Mouse (Mus musculus): ENCODE measurements around the gene Proser3. TPM values are rescaled to one million over a fixed set of nuclear protein-coding genes. Genes with fewer than 3 reads are reported as not detected.

Proser3 gene
- polyA plus RNA-seq, 1 experiment from 2014 or later = 13.5 TPM

DNA sequence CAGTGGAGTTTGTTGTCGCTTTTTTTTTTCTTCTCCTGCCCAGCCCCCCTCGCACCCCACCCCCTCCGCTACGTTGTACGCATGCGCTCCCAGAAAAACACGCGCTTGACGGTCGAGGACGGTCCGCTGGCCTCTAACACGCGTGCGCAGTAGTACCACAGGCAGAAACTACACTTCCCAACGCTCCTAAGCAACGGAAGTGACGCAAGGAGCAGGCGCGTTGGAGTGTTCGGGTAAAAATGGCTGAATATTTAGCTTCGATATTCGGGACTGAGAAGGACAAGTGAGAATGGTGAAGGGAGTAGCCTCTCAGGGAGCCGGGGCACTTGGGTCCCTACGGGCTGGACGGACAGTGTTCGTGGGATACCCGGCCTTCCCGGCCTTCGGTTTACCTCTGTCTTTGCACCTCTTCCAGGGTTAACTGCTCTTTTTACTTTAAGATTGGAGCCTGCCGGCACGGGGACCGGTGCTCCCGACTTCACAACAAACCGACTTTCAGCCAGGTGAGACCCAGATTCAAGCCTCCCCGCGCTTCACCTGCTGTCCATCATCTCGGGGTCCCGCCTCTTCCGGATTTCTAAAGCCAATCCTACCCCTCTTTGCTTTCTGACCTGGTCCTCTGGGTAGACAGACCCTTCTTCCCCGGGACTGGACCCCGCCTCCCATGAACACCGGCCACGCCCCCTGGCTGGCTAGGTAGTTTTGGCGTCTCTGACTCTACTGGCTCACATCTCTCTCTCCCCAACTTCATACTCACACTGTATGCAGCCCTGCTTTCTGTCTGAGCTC is 11.2 kb upstream of the Proser3 start, which contains the start of the genes U2af1l4, Gm49396 and Psenen:
U2af1l4 (plus strand) TSS at position 185 of the 789 bp plus-strand sequence.
Gm49396 (plus strand) TSS at position 228 of the 789 bp plus-strand sequence.
Psenen (minus strand) TSS at position 511 of the 789 bp plus-strand sequence.
- Histone ChIP-seq H3K9ac (replicated peaks; ENCODE audit: low read depth, low read length) (peak within 1 kb of the TSS; percentile 83), H3K4me2 (ENCODE audit: low read length) (peak within 1 kb of the TSS; percentile 71), H3K4me3 (replicated peaks; ENCODE audit: low read length) (peak within 1 kb of the TSS; percentile 86), H3K9me3 (ENCODE audit: control insufficient read depth, low read length) (no peaks in the 10 kb centered on the region), H3K27me3 (replicated peaks; ENCODE audit: control insufficient read depth, insufficient read depth, low read length) (no peaks in the 10 kb centered on the region), H3K36me3 (ENCODE audit: control insufficient read depth, insufficient read depth) (no peaks in the 10 kb centered on the region), H3K27ac (ENCODE audit: low read length) (peak within 1 kb of the TSS; percentile 92), H3K4me1 (replicated peaks; ENCODE audit: control insufficient read depth, insufficient read depth, low read length) (peaks cover 27% of the 10 kb centered on the region)
- WGBS = under 1% methylated on average over 45 of the region's 45 CpGs
- peak; percentile 87 for ATAC-seq

DNA sequence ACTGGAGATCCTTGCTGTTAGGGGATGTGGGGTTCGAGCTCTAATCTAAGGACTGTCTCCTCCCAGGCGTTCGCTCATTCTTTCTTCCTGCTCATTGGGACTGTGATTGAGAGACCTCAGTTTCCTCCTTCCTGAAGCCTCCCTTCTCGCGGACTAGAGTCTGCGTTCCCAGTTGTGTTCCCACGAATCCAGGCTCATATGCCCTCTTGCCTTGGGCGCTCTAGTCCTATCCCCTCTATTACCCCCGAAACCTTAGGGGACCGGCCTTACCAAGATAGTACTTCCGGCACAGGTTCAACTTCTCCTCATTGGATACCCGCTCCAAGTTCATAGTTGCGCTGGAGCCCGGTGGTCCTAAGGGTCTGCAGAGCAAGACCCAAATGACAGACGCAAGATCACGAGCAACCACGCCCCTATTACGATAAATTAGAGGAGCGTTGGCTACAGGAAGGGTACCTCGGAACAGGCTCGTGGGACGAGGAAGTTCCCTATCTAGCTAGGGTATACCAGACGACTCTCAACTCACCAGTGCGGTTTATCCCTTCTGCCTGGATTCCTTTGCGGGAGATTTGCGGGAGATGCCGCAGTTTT is 10.5 kb upstream of the Proser3 start:
- 2% methylated on average over 27 of the region's 27 CpGs for WGBS
- Histone ChIP-seq H3K4me2 (ENCODE audit: low read length) (peak overlapping the region; percentile 71), H3K36me3 (ENCODE audit: control insufficient read depth, insufficient read depth) (0 out of 2 replicates have a peak, but pooled peaks cover under 1% of the 10 kb centered on the region), H3K4me3 (replicated peaks; ENCODE audit: low read length) (peak overlapping the region; percentile 86), H3K9ac (replicated peaks; ENCODE audit: low read depth, low read length) (peak overlapping the region; percentile 53), H3K27me3 (replicated peaks; ENCODE audit: control insufficient read depth, insufficient read depth, low read length) (no peaks in the 10 kb centered on the region), H3K27ac (ENCODE audit: low read length) (peak overlapping the region; percentile 38), H3K9me3 (ENCODE audit: control insufficient read depth, low read length) (no peaks in the 10 kb centered on the region), H3K4me1 (replicated peaks; ENCODE audit: control insufficient read depth, insufficient read depth, low read length) (peaks cover 33% of the 10 kb centered on the region)
- ATAC-seq = no peak

DNA sequence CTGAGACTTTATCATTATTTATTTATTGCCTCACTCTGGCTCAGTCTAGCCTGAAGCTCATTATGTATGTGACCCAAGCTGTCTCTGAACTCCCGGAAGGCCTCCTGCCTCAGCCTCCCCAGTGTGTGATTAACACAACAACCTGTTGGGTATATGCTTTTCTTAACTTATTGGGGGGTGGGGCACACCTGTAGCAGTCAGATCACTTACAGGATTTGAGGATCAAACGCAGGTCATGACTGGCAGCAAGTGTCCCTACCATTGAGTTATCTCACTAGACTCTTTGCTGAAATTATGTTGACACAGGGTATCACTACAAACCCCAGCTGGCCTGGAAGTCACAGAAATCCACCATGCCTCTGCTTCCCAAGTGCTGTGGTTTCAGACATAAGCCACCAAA is 8.2 kb upstream of the Proser3 start:
- Histone ChIP-seq H3K36me3 (ENCODE audit: control insufficient read depth, insufficient read depth) (0 out of 2 replicates have a peak, but pooled peaks cover 15% of the 10 kb centered on the region), H3K4me3 (replicated peaks; ENCODE audit: low read length) (no peak overlapping the region; the same call in 1 of the 2 replicates), H3K4me2 (ENCODE audit: low read length) (no peak overlapping the region), H3K9ac (replicated peaks; ENCODE audit: low read depth, low read length) (no peak overlapping the region), H3K9me3 (ENCODE audit: control insufficient read depth, low read length) (no peaks in the 10 kb centered on the region), H3K27ac (ENCODE audit: low read length) (no peak overlapping the region), H3K4me1 (replicated peaks; ENCODE audit: control insufficient read depth, insufficient read depth, low read length) (peaks cover 33% of the 10 kb centered on the region), H3K27me3 (replicated peaks; ENCODE audit: control insufficient read depth, insufficient read depth, low read length) (no peaks in the 10 kb centered on the region)
- ATAC-seq = no peak
- WGBS = 77% methylated on average over 2 of the region's 2 CpGs

DNA sequence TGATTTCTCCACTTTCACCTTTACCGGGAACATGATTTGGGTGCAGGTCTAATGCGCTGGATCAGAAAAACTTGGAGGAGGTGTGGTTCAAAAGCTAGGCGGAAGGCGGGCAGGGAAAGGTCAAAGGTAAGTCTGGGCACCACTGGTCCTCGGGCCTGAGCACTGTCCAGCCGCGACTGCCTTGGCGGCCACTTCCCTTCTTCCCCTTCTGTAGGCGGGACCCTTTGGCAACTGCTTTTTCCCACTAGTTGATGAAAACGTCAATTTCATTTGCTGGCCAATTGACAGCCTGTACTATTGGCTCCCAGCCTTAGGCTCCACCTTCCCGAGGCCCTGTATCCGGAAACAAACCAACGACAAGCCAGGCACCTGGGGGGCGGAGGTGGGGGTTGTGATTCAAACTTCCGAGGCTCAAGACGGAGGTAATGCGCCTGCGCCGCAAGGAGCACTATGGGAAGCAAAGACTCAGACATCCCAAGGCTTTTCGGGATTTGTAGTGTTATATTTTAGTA is 7.4 kb upstream of the Proser3 start, which contains the start of gene Lin37:
Lin37 (minus strand) TSS at position 396 of the 512 bp plus-strand sequence.
- WGBS = under 1% methylated on average over 20 of the region's 20 CpGs
- 0 out of 2 replicates have a peak, but pooled peaks cover 15% of the 10 kb centered on the region for H3K36me3 ChIP-seq (ENCODE audit: control insufficient read depth, insufficient read depth)
- peak within 1 kb of the TSS; percentile 67 for H3K9ac ChIP-seq (replicated peaks; ENCODE audit: low read depth, low read length)
- no peaks in the 10 kb centered on the region for H3K27me3 ChIP-seq (replicated peaks; ENCODE audit: control insufficient read depth, insufficient read depth, low read length)
- peak within 1 kb of the TSS; percentile 16; the same call in 1 of the 2 replicates for H3K27ac ChIP-seq (ENCODE audit: low read length)
- peak within 1 kb of the TSS; percentile 82 for H3K4me2 ChIP-seq (ENCODE audit: low read length)
- peak within 1 kb of the TSS; percentile 60 for H3K4me3 ChIP-seq (replicated peaks; ENCODE audit: low read length)
- ATAC-seq = peak; percentile 89
- no peaks in the 10 kb centered on the region for H3K9me3 ChIP-seq (ENCODE audit: control insufficient read depth, low read length)
- peaks cover 32% of the 10 kb centered on the region for H3K4me1 ChIP-seq (replicated peaks; ENCODE audit: control insufficient read depth, insufficient read depth, low read length)

DNA sequence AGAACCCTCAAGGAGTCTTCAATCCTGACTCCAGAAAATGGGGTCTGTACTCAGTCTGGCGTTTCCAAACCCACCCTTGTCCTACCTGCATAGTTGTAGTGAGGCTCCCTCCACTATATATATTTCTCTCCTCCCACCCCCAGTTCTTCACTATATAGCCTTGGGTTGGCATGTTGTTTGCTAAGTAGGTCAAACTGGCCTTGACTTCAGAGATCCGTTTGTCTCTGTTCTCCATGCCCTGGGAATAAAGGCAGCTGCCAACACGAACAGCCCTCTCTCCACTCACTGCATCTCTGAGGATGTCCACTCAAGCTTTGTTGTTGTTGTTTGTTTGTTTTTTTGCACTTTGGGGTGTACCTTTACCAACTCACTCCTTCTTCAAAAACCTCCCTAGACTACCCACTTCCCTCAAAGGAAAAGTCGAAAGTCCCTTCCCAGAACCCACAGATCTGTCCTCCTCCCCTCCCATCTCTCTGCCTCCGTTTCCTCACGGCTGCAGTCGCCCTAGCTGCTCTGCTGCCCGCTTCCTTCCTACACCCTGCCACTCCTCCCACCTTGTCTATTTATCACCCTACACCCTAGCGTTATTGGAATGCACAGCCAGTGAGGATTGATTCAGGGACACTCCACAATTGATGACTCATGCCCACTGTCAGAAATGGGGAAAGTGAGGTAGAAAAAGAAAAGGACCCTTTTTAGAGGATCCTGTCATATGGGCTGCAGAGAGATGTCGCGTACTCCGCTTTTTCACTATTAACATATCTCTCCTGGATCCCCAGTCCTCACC is 6.8 kb upstream of the Proser3 start:
- Histone ChIP-seq H3K4me3 (replicated peaks; ENCODE audit: low read length) (peak overlapping the region; percentile 60), H3K9ac (replicated peaks; ENCODE audit: low read depth, low read length) (peak overlapping the region; percentile 67), H3K4me1 (replicated peaks; ENCODE audit: control insufficient read depth, insufficient read depth, low read length) (peaks cover 26% of the 10 kb centered on the region), H3K27ac (ENCODE audit: low read length) (0 out of 2 replicates have a peak overlapping the region, but pooled peaks have one; percentile 16), H3K4me2 (ENCODE audit: low read length) (peak overlapping the region; percentile 82), H3K27me3 (replicated peaks; ENCODE audit: control insufficient read depth, insufficient read depth, low read length) (no peaks in the 10 kb centered on the region), H3K36me3 (ENCODE audit: control insufficient read depth, insufficient read depth) (0 out of 2 replicates have a peak, but pooled peaks cover 15% of the 10 kb centered on the region), H3K9me3 (ENCODE audit: control insufficient read depth, low read length) (no peaks in the 10 kb centered on the region)
- WGBS = 12% methylated on average over 12 of the region's 12 CpGs
- ATAC-seq = no peak

DNA sequence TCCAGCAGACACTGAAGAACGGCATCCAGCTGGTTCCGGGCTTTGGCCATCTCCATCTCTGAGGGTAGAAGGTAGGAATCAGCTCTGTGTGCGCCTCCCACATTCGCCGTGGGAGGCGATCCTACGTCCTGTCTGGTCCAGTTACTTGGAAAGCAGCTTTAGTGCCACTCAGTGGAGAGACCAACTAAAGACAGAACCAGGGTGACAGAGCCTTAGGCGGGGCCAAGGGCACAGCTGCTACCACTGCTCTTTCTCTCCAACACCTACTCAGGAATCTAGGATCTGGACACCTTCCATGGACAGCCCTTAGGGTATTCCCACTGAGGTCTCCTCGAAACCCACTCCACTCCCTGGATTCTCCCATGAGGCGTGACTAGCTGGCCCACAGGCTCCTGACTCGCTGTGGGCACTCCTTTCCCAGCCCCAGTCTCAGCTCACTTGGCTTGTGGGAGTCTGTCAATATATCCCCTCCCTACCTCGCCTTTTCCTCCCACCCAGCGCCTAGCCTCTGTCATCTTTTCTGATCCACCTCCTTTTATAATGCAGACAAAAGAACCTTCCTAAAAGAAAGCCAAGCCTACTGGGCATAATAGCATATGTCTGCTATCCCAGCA is 5.9 kb upstream of the Proser3 start:
- WGBS = 89% methylated on average over 13 of the region's 13 CpGs
- ATAC-seq = no peak
- Histone ChIP-seq H3K27me3 (replicated peaks; ENCODE audit: control insufficient read depth, insufficient read depth, low read length) (no peaks in the 10 kb centered on the region), H3K27ac (ENCODE audit: low read length) (no peak overlapping the region), H3K9ac (replicated peaks; ENCODE audit: low read depth, low read length) (no peak overlapping the region), H3K36me3 (ENCODE audit: control insufficient read depth, insufficient read depth) (0 out of 2 replicates have a peak, but pooled peaks cover 15% of the 10 kb centered on the region), H3K4me2 (ENCODE audit: low read length) (no peak overlapping the region), H3K9me3 (ENCODE audit: control insufficient read depth, low read length) (no peaks in the 10 kb centered on the region), H3K4me1 (replicated peaks; ENCODE audit: control insufficient read depth, insufficient read depth, low read length) (peaks cover 31% of the 10 kb centered on the region), H3K4me3 (replicated peaks; ENCODE audit: low read length) (no peak overlapping the region)

DNA sequence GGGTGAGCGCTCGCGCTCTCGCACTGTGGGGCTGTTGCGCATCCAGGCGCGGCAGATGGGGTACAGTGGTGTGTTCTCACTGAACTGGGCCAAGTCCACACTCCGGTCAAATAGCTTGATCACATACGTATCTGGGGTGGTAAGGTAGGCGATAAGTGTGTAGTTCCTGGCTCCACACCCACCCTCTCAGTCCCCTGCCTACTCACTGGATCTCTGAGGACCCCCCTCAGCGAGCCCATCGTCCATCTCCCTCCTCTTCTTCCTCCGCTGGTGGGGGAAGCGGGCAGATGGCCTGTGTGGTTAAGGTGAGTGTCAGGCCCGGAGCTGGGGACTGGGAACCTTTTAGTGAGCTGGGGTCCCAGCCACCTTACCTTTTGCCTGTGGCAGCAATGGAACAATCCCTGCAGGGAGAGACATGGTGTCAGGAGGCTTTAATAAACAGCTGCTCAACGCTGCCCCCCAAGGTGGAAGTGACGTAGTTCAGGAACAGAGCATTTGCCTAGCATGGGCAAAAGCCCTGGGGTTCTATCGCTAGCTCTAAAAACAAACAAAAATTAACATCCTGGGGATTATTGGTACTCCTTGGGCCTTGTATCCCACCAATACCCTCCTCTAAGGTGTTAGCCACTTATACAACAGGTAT is 4.9 kb upstream of the Proser3 start:
- H3K9ac ChIP-seq (replicated peaks; ENCODE audit: low read depth, low read length) = no peak overlapping the region
- no peaks in the 10 kb centered on the region for H3K27me3 ChIP-seq (replicated peaks; ENCODE audit: control insufficient read depth, insufficient read depth, low read length)
- 0 out of 2 replicates have a peak, but pooled peaks cover 15% of the 10 kb centered on the region for H3K36me3 ChIP-seq (ENCODE audit: control insufficient read depth, insufficient read depth)
- H3K4me2 ChIP-seq (ENCODE audit: low read length) = no peak overlapping the region
- H3K4me1 ChIP-seq (replicated peaks; ENCODE audit: control insufficient read depth, insufficient read depth, low read length) = peaks cover 32% of the 10 kb centered on the region
- no peak overlapping the region for H3K4me3 ChIP-seq (replicated peaks; ENCODE audit: low read length)
- no peak for ATAC-seq
- H3K9me3 ChIP-seq (ENCODE audit: control insufficient read depth, low read length) = no peaks in the 10 kb centered on the region
- H3K27ac ChIP-seq (ENCODE audit: low read length) = no peak overlapping the region
- 92% methylated on average over 18 of the region's 18 CpGs for WGBS
